Mouse (Mus musculus): ENCODE measurements around the gene Zcchc24. TPM values are rescaled to one million over a fixed set of nuclear protein-coding genes. Genes with fewer than 3 reads are reported as not detected.

Gene Zcchc24
- total RNA-seq, 2 experiments from 2014 or later = 18.4 to 30.0 TPM

DNA sequence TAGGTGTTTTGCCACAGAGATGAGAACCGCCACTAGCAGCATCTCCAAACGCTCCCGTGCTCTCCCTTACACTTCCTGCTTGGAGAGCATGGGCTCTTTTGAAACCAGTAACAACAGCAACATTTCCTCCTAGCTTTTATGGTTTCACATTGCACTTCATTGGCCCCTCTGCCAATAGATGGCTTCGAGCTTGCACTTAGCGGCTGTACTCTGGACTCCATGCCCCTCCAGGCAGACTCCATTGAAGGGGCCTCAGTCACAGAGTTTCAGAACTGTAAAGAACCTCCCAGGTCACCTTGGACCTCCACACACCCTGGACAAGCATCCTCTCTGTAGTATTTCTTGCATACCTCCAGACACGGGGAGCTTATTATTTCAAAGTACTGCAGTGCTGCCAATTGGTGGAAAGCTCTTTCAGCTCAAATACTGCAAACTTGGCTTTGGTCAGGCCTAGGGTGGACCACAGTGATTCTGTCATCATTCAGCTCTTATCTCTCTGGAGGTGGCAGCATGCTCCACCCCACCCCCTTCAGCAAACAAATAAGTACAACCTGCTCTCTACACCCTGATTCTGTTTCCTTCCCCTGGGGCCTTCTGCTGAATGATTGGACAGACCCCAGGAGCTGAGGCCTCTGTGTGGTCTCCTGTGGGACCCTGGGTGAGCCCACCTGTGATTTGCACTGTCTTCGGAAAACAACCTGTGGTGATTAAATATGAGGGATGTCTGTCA lies 82.5 kb downstream of the Zcchc24 start:
- DNase-seq (ENCODE audit: low spot score in 2 of 2) = no peak

DNA sequence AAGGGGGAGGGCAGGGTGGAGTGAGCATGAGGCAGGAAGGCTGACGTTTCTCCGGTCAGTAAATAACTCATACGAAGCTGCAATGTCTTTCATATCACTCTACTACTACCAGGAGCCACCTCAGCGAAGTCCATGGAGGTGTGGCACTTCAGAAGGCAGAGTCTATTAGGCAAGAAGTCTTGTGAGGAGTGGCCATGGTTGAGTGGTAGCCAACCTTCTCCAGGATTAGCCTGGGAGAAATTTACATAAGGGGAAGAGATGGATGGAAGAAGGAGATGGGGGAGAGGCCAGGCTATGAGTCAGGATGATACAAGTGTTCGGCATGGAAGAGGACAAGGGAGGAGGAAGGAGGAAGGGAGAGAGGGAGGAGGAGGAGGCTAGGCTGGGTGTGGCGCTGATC lies 86.8 kb downstream of the Zcchc24 start:
- no peak for DNase-seq (ENCODE audit: low spot score in 2 of 2)

DNA sequence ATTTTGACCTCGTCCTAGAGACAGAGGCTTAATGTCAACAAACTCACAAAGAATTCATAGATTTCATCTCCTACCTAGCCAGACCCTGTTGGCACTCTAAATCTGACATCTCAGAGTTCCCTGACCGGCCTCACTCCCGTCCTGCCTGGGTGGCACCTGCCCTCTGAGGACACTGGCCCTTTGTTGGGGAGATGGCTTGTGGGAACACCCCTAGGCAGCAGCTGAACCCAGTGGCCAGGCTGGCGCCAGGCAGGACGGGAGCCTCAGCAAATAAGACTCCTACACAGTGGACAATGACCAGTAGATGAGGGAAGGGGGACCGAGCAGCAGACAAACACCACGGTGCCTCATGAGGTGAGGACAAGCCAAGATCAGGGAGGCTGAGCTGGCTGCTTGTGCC lies 89.2 kb downstream of the Zcchc24 start:
- DNase-seq (ENCODE audit: low spot score in 2 of 2) = no peak

DNA sequence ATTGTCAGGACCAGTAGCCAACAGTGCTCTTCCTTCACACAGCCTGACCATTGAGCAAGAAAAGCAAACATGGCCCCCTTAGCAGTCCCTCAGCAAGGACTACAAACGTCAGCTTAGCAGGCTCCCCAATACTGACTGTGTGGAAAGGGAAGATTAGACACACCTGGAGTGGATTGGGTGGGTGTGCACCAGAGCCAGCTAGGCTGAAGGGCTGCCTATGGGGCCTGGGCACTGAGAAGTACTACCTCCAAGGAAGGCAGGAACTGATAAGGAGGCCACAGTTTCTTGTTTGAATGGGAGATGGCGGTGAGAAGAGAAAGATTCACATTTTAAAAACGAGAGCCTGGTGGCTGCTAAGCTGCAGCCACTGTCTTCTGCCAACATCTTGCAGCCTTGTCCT lies 101.3 kb downstream of the Zcchc24 start:
- DNase-seq (ENCODE audit: low spot score in 2 of 2) = no peak

DNA sequence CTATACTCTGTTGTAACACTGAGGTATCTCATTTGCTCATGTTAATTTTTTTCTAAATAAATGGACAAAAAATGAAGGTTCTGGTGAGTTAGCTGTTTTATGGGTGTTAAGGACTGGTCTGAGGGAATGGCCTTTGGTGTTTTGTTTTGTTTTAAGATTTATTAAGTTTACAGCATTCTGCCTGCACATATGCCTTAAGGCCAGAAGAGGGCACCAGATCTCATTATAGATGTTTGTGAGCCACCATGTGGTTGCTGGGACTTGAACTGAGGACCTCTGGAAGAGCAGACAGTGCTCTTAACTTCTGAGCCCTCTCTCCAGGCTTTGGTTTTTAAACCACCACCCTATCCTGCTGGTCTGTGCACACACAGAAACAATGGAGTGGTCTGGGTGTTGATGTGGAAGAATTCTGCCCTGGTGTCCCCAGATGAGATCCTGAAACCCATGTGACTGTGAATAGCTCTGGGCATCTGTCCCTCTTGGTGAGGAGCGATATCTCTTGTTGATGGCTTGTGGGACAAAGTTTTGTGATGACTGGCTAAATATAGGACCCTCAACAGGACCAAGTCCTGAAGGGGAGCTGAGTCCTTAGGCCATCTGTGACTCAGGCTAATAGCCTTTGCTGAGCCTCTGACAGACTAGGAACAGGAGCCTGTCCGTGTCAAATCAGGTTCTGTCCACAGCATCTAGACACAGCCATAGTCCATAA lies 102.0 kb downstream of the Zcchc24 start:
- DNase-seq (ENCODE audit: low spot score in 2 of 2) = no peak

DNA sequence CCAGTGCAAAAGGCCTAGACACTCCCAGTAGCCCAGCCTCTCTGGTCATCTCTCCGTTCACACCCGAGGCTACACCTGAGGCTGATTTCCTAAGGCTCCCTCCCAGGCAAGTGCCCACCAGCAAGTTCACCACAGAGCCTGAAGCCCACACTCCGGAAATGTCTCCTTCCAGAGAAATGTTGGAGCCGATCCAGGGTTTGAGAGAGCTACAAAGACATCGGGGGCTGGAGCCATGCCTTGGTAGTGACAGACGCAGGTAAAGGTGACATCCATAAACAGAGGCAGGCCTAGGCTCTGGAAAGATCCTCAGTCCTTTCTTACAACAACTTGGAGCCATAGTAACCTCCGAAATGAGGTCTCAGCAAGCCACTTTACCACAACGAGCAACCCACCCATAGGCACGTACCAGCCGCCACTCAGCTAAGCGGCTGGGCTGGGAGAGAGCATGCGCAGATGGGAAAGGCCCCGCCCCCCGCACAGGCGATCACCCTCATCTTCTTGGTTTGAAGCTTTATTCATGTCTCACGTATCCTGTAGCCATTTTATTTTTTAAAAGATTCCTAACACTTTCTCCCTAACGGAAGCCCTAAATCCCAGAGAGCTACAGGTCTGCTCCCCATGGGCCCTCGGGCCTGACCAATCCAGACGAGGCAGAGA lies 103.4 kb downstream of the Zcchc24 start:
- no peak for DNase-seq (ENCODE audit: low spot score in 2 of 2)

DNA sequence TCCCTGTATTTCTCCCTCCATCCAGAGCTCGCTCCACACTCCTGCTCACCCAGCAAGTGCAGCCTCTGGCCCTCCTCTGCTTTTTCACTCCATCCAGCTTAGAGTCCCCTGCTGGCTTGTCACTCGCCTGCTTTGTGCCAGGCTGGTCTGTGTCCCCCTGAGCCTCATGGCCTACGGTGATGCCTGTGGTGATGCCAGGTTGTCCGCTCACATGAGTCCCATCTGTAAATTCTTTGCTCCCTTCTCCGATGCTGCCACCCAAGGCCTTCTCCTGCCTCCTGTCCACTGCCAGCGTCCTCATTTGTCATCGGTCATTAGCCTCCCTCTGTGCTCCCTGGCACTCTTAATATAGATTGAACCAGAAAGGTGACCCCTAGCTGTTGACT lies 104.5 kb downstream of the Zcchc24 start:
- DNase-seq (ENCODE audit: low spot score in 2 of 2) = no peak

DNA sequence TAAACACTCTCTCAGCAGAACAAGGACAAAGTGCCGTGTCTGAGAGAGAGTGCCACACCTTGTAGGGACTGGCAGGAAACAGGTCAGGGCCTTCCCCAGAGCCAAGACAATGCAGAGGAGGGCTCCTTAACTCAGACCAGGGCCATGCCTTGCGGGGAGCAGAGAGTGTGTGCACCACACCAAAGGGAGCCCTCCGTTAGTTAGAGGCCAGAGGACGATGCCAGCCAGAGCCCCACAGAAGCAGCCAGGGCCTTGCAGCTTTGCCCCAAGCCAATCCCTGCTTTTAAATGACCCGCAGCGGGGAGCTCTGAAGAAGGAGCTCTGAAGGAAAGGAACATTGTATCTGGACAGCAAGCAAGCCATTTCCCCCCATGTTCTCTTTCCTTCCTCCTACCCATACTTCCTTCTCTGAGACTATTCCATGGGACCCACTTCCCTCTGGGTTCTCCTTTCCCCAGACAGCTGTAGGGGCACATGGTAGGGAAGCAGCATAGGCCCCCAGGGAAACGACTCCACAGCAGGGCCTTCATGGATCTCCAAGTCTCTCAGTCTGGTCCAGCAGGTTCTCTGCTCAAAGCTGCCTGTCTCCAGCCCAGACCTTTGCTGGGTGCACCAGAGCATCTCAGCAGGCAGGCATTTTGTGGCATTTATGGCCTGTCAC lies 105.1 kb downstream of the Zcchc24 start:
- no peak for DNase-seq (ENCODE audit: low spot score in 2 of 2)

Other genes starting within 250 kb of the Zcchc24 start
- 10 to 100 TPM; 21.3 to 32.1 TPM for gene Ppif, start 74.9 kb downstream of the Zcchc24 start, total RNA-seq (2021)
- gene Anxa11, start 73.1 kb upstream of the Zcchc24 start, total RNA-seq (2021) = 10 to 100 TPM; 57.3 to 95.1 TPM
- 1 to 10 TPM in 1 of 2 experiments, not detected in 1; 3.5 TPM for gene Plac9a, start 134.1 kb upstream of the Zcchc24 start, total RNA-seq (2021)
- 1 to 10 TPM; 2.3 to 3.1 TPM for gene Tmem254a, start 158.6 kb upstream of the Zcchc24 start, total RNA-seq (2021)
- not detected for gene Cphx1, start 169.3 kb upstream of the Zcchc24 start, total RNA-seq (2021)
- gene Duxbl1, start 209.5 kb upstream of the Zcchc24 start, total RNA-seq (2021) = under 1 TPM in 1 of 2 experiments, not detected in 1; 0.17 TPM

Data from adrenal gland, adult 18-20 months (tissue).